Mouse (Mus musculus): ENCODE data around the gene Fam78a. TPM values are rescaled to one million over a fixed set of nuclear protein-coding genes. Genes with fewer than 3 reads are reported as not detected.

Gene Fam78a
- polyA plus RNA-seq, 1 experiment = 33.1 TPM

DNA sequence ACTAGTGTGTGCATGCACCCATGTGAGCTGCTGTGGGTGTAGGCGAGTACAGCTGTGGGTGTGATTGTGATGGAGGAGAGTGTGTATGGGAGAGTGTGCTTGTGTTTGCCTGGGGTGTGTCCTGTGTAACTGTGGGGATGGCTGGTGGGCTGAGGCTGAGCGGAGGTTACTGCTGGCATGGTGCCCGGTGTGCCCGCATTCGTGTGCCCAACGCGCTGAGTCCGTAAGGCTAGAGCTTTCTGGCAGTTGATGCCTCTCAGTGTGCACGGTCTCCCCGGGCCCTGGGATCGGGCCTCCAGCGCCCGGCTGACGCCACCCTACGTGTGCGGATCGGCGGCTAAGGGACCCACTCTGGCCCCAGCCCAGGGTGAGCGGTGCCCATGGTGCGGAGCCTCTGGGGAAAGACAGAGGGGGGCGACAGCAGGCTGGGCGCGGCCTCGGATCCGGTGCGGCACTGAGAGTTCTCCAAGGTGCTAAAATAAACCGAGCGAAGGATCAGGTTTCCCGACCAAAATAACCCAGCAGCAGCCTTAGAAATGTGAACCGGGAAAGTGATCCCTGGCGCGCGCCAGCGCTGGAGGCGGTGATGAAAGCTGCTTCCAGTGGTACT is 3.8 kb upstream of the Fam78a start:
- H3K36me3 ChIP-seq (ENCODE audit: control insufficient read depth, insufficient read depth, low read length) = no peaks in the 10 kb centered on the region
- no peak overlapping the region for H3K4me3 ChIP-seq (ENCODE audit: extremely low read depth, insufficient read depth, insufficient read length)
- H3K4me1 ChIP-seq (ENCODE audit: control insufficient read depth, insufficient read depth, insufficient read length) = no peaks in the 10 kb centered on the region
- DNase-seq (ENCODE audit: low read depth in 1 of 2, low spot score in 2 of 2) = no peak
- H3K27me3 ChIP-seq (ENCODE audit: control insufficient read depth, insufficient read depth, low read length) = peaks cover 5% of the 10 kb centered on the region
- H3K27ac ChIP-seq (ENCODE audit: insufficient read depth, low read length) = no peak overlapping the region
- WGBS = 7% methylated on average over 35 of the region's 35 CpGs
- TF ChIP-seq CTCF (IDR thresholded peaks at IDR 0.05; ENCODE audit: extremely low read depth, insufficient read depth, insufficient read length, insufficient replicate concordance) = no peak
- TF ChIP-seq POLR2A (IDR thresholded peaks at IDR 0.05; ENCODE audit: low read depth, low read length) = no peak

DNA sequence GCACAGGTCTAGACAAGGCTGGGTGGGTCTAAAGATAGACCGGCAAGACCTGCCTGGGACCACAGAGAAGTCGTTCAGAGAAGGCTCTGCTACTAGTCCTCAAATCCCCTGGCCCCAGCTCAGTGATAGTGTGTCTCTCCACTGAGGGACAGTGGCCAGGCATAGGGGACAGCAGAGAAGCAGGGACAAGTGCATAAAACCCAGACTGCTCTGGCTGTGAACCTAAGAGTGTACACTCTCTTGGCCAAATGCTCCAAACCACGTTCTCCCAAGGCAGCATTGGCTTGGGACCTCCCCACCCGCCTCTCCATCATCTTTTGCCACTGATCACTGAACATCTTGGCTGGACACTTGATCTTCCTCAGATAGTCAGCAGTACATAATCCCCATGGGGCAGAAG is 2.9 kb upstream of the Fam78a start:
- 79% methylated on average over 4 of the region's 4 CpGs for WGBS
- no peak for TF ChIP-seq POLR2A (IDR thresholded peaks at IDR 0.05; ENCODE audit: low read depth, low read length)
- no peak for TF ChIP-seq CTCF (IDR thresholded peaks at IDR 0.05; ENCODE audit: extremely low read depth, insufficient read depth, insufficient read length, insufficient replicate concordance)
- DNase-seq (ENCODE audit: low read depth in 1 of 2, low spot score in 2 of 2) = no peak
- no peaks in the 10 kb centered on the region for H3K36me3 ChIP-seq (ENCODE audit: control insufficient read depth, insufficient read depth, low read length)
- H3K27me3 ChIP-seq (ENCODE audit: control insufficient read depth, insufficient read depth, low read length) = peaks cover 5% of the 10 kb centered on the region
- no peaks in the 10 kb centered on the region for H3K4me1 ChIP-seq (ENCODE audit: control insufficient read depth, insufficient read depth, insufficient read length)
- no peak overlapping the region for H3K27ac ChIP-seq (ENCODE audit: insufficient read depth, low read length)
- H3K4me3 ChIP-seq (ENCODE audit: extremely low read depth, insufficient read depth, insufficient read length) = no peak overlapping the region

DNA sequence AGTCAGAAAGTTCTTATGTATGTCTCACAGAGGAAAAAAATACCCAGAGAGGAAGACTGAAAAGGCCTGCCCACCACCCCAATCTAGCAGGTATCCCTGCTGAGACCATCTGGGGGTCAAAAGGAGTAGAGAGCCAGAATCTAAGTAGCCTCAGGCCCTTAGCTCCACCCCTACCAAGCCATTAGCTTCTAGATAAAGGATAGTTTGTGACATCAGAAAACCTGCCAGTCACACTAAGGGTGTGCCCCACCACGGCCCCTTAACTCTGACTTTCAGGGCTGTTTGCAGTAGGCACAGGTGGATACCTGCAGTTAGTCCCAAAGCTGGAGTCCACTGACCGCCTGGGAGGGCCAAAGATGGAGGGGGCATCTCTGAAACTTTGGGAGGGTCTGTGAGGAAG is 574 bp upstream of the Fam78a start:
- no peak for TF ChIP-seq CTCF (IDR thresholded peaks at IDR 0.05; ENCODE audit: extremely low read depth, insufficient read depth, insufficient read length, insufficient replicate concordance)
- no peak for TF ChIP-seq POLR2A (IDR thresholded peaks at IDR 0.05; ENCODE audit: low read depth, low read length)
- Histone ChIP-seq H3K27ac (ENCODE audit: insufficient read depth, low read length) (no peak overlapping the region), H3K36me3 (ENCODE audit: control insufficient read depth, insufficient read depth, low read length) (no peaks in the 10 kb centered on the region), H3K4me1 (ENCODE audit: control insufficient read depth, insufficient read depth, insufficient read length) (peaks cover 2% of the 10 kb centered on the region; the same call in 1 of the 2 replicates), H3K4me3 (ENCODE audit: extremely low read depth, insufficient read depth, insufficient read length) (no peak overlapping the region), H3K27me3 (ENCODE audit: control insufficient read depth, insufficient read depth, low read length) (peaks cover 5% of the 10 kb centered on the region)
- no peak for DNase-seq (ENCODE audit: low read depth in 1 of 2, low spot score in 2 of 2)
- WGBS = 83% methylated on average over 2 of the region's 2 CpGs

DNA sequence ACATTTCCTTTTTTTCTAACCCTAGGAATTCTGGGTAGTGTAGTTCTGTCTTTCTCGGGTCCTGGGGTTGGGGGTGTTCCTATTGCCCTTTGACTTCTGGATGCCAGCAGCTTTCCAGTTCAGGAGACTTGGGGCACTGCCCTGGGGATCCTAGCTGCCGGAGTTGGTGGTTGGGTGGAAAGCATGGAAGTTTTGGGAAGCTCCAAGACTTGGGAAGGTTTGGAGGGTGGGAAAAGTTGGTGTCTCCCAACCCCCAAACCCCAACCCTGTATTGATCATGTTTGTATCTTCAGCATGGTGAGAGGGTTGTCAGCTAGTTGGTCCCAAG is 179 bp upstream of the Fam78a start:
- Histone ChIP-seq H3K4me3 (ENCODE audit: extremely low read depth, insufficient read depth, insufficient read length) (peak overlapping the region; percentile 84), H3K4me1 (ENCODE audit: control insufficient read depth, insufficient read depth, insufficient read length) (peaks cover 2% of the 10 kb centered on the region; the same call in 1 of the 2 replicates), H3K36me3 (ENCODE audit: control insufficient read depth, insufficient read depth, low read length) (no peaks in the 10 kb centered on the region), H3K27me3 (ENCODE audit: control insufficient read depth, insufficient read depth, low read length) (peaks cover 5% of the 10 kb centered on the region), H3K27ac (ENCODE audit: insufficient read depth, low read length) (peak overlapping the region; percentile 4; the same call in 1 of the 2 replicates)
- no peak for TF ChIP-seq CTCF (IDR thresholded peaks at IDR 0.05; ENCODE audit: extremely low read depth, insufficient read depth, insufficient read length, insufficient replicate concordance)
- no peak for TF ChIP-seq POLR2A (IDR thresholded peaks at IDR 0.05; ENCODE audit: low read depth, low read length)
- no peak for DNase-seq (ENCODE audit: low read depth in 1 of 2, low spot score in 2 of 2)
- WGBS = 30% methylated on average over 2 of the region's 2 CpGs

DNA sequence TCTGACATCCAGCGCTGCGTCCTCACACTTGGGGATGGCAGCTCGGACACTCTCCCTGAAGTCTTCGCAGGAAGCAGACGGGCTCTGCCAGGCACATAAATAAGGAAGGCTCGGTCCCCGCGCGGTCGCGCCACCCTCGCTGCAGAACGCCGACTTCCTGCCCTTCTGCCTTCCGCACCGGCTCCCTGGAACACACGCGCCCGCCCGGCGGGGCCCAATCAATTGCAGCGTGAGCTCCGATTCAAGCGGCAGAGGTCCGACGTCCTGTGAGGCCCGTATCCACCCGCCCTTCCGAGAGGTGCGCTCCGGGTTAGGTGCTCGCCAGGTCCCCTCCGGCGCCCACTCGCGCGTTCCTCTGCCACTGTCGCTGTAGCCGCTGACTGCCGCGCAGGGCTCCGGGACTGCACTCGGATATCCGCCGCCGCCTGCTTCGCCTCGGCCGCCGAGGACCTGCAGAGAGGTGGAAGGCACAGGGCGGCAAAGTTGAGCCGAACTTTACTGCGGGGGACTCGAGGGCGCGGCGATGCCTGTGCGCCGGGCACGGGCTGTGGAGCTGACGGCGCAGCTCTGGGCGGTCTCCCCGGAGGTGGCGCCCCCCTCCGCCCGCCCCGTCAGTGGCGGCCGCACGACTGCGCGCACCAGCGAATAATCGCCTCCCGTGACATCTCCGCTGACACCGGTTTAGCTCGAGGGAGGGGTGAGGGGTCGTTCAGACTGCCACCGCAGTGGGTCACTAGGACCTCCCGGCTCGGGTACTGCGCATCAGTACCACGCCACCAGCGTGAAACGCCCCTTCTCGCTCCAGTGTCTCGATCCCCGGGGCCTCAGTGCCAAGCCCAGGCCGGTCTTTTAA is 1.3 kb downstream of the Fam78a start:
- peak in 1 of 2 experiments; percentile 72 for DNase-seq (ENCODE audit: low read depth in 1 of 2, low spot score in 2 of 2)
- H3K4me3 ChIP-seq (ENCODE audit: extremely low read depth, insufficient read depth, insufficient read length) = peak overlapping the region; percentile 84

DNA sequence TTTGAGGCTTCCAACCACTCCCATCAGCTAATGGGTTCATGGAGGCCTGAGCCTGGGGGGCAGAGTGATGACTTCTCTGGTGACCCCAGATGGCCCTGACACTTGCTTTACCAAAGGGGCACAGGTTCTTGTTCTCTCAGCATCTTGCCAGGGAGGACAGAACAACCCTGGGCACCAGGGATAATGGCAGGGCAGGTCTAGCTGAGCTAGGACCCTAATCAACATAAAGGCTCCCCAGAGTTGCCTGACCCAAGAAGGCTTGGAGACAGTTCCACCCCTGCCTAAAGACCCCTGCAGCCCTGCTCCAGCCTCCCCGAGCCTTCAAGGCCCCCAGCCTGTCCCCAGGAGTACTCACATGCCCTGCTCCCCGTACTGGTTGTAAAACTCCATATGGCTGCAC is 2.4 kb downstream of the Fam78a start:
- H3K4me3 ChIP-seq (ENCODE audit: extremely low read depth, insufficient read depth, insufficient read length) = peak overlapping the region; percentile 84
- no peaks in the 10 kb centered on the region for H3K27me3 ChIP-seq (ENCODE audit: control insufficient read depth, insufficient read depth, low read length)
- 10% methylated on average over 2 of the region's 2 CpGs for WGBS
- TF ChIP-seq CTCF (IDR thresholded peaks at IDR 0.05; ENCODE audit: extremely low read depth, insufficient read depth, insufficient read length, insufficient replicate concordance) = no peak
- no peak for TF ChIP-seq POLR2A (IDR thresholded peaks at IDR 0.05; ENCODE audit: low read depth, low read length)
- DNase-seq (ENCODE audit: low read depth in 1 of 2, low spot score in 2 of 2) = no peak
- no peaks in the 10 kb centered on the region for H3K36me3 ChIP-seq (ENCODE audit: control insufficient read depth, insufficient read depth, low read length)
- H3K27ac ChIP-seq (ENCODE audit: insufficient read depth, low read length) = peak overlapping the region; percentile 95
- H3K4me1 ChIP-seq (ENCODE audit: control insufficient read depth, insufficient read depth, insufficient read length) = peaks cover 14% of the 10 kb centered on the region; the same call in 1 of the 2 replicates

More for the DNA sequence above, 1.3 kb downstream of the Fam78a start:
- TF ChIP-seq CTCF (IDR thresholded peaks at IDR 0.05; ENCODE audit: extremely low read depth, insufficient read depth, insufficient read length, insufficient replicate concordance) (peak; percentile 21; the same call in 1 of the 2 replicates), POLR2A (IDR thresholded peaks at IDR 0.05; ENCODE audit: low read depth, low read length) (peak; percentile 43)
- H3K27ac ChIP-seq (ENCODE audit: insufficient read depth, low read length) = peak overlapping the region; percentile 95
- peaks cover 14% of the 10 kb centered on the region; the same call in 1 of the 2 replicates for H3K4me1 ChIP-seq (ENCODE audit: control insufficient read depth, insufficient read depth, insufficient read length)
- H3K36me3 ChIP-seq (ENCODE audit: control insufficient read depth, insufficient read depth, low read length) = no peaks in the 10 kb centered on the region
- H3K27me3 ChIP-seq (ENCODE audit: control insufficient read depth, insufficient read depth, low read length) = peaks cover under 1% of the 10 kb centered on the region; the same call in 1 of the 2 replicates
- under 1% methylated on average over 91 of the region's 91 CpGs for WGBS

All from spleen, adult 2 months (tissue).